Comparison of ENCODE assay signal across 7 mouse cellular contexts in genomic region chr9:61031699-61032447, GRCm38 (mm10).
DNase-seq lines count a peak whose midpoint lies in the region; ATAC-seq lines count a peak whose summit lies in the region.

No protein-coding gene starts in this region.

- no peak overlapping the region for H3K9ac ChIP-seq in heart, embryonic 13.5 days

- no peak overlapping the region for H3K4me3 ChIP-seq in heart, embryonic 13.5 days

- 60% methylated on average over 26 of the region's 26 CpGs for WGBS in heart, embryonic 13.5 days

- peaks cover 6% of the 10 kb centered on the region for H3K4me1 ChIP-seq in heart, embryonic 13.5 days

- H3K27ac ChIP-seq in heart, embryonic 13.5 days (replicated peaks) = no peak overlapping the region

- ATAC-seq in heart, embryonic 13.5 days (ENCODE audit: extremely low read depth, insufficient number of reproducible peaks, low FRiP score, low TSS enrichment) = no peak
- ATAC-seq in monocyte, adult 5-6 weeks (replicated peaks; ENCODE audit: insufficient number of reproducible peaks, low FRiP score, low TSS enrichment, poor library complexity, severe bottlenecking) = peak; percentile 29; the same call in 1 of the 2 replicates

- peaks cover 52% of the 10 kb centered on the region for H3K27me3 ChIP-seq in heart, embryonic 13.5 days (replicated peaks)

- H3K9me3 ChIP-seq in heart, embryonic 13.5 days = no peaks in the 10 kb centered on the region

- DNase-seq in ovary, postnatal 36 days (ENCODE audit: low spot score) = peak; percentile 52
- DNase-seq in ovary, postnatal 10 days (ENCODE audit: low spot score) = no peak
- DNase-seq in cerebellum, adult 18-20 months = peak; percentile 86 to 89
- DNase-seq in layer of hippocampus, adult 8-10 months (ENCODE audit: low spot score in 2 of 2) = peak; percentile 19 to 21
- no peak for DNase-seq in thymus, postnatal 10 days (ENCODE audit: low spot score in 2 of 2)

- peak overlapping the region; percentile 11; the same call in 1 of the 2 replicates for H3K4me2 ChIP-seq in heart, embryonic 13.5 days

- H3K36me3 ChIP-seq in heart, embryonic 13.5 days = no peaks in the 10 kb centered on the region

Comparison
In these comparisons a context has a peak if more than half of its experiments do, and no peak if none do; other contexts are left out.
1. DNase-seq: peak in ovary, postnatal 36 days (single experiment), cerebellum, adult 18-20 months (2 of 2) and layer of hippocampus, adult 8-10 months (2 of 2); none in ovary, postnatal 10 days (single experiment) and thymus, postnatal 10 days (0 of 2).